Mouse (Mus musculus) thymus, adult 2 months (tissue): ENCODE measurements around the gene Chd9.

Source experiments
- CTCF ChIP-seq: fragments of 200-500 bp; IDR thresholded peaks from 2 replicates; pipeline ENCODE4 v1.5.1; 2012; ENCODE audit warnings: mild to moderate bottlenecking, control low read depth, low read length, moderate library complexity, borderline replicate concordance; ENCODE audit not compliant: control insufficient read depth, poor library complexity, insufficient read depth; ENCODE audit errors: extremely low read depth
- POLR2A ChIP-seq: fragments of 200-500 bp; IDR thresholded peaks from 2 replicates; pipeline ENCODE4 v1.6.1; 2012; ENCODE audit warnings: mild to moderate bottlenecking, low read length, control low read depth, moderate library complexity; ENCODE audit not compliant: control insufficient read depth, poor library complexity, insufficient read depth; ENCODE audit errors: extremely low read depth

- no peak for TF ChIP-seq CTCF
- TF ChIP-seq POLR2A = no peak
Observed at GRCm38 (mm10) chr8:90877430-90877975, 49.4 kb downstream of the Chd9 start.
